Mouse (Mus musculus) adrenal gland, postnatal 4 days (tissue): Measurements from ENCODE around the gene Usf1. TPM values are rescaled to one million over a fixed set of nuclear protein-coding genes. Genes with fewer than 3 reads are reported as not detected.

Experiments
- DNase-seq, 2 experiments: peaks; one replicate each; pipeline ENCODE4 v3.0.0; 2021 to 2022; ENCODE audit warnings: low spot score in 2 of 2, mixed read lengths in 2 of 2
- long read RNA-seq, 2 experiments: library from polyadenylated mRNA; stranded (forward); transcript quantifications; one replicate each; pipeline ENCODE4 v2.0.0; 2021
- total RNA-seq, 2 experiments: library from RNA; stranded (reverse); gene quantifications; 2 replicates each; pipeline ENCODE4 v1.2.3; 2021

Usf1 gene
- 10 to 100 TPM; 81.4 to 84.8 TPM for total RNA-seq
- long read RNA-seq, experiment 1, transcript Usf1-201 (10 exons, 1,115 nt): minor isoform, 7 of 21 reads
- long read RNA-seq, experiment 1, transcript Usf1-208 (10 exons, 2,167 nt): major isoform, 11 of 21 reads
- long read RNA-seq, experiment 1, partial matches to known transcripts: 0 of 21 reads
- long read RNA-seq, experiment 1, other reads (novel, unspliced or antisense): 3 of 21 reads
- long read RNA-seq, experiment 2, transcript Usf1-208 (10 exons, 2,167 nt): major isoform, 20 of 41 reads
- long read RNA-seq, experiment 2, transcript Usf1-201 (10 exons, 1,115 nt): minor isoform, 10 of 41 reads
- long read RNA-seq, experiment 2, partial matches to known transcripts: 3 of 41 reads
- long read RNA-seq, experiment 2, other reads (novel, unspliced or antisense): 8 of 41 reads

DNA sequence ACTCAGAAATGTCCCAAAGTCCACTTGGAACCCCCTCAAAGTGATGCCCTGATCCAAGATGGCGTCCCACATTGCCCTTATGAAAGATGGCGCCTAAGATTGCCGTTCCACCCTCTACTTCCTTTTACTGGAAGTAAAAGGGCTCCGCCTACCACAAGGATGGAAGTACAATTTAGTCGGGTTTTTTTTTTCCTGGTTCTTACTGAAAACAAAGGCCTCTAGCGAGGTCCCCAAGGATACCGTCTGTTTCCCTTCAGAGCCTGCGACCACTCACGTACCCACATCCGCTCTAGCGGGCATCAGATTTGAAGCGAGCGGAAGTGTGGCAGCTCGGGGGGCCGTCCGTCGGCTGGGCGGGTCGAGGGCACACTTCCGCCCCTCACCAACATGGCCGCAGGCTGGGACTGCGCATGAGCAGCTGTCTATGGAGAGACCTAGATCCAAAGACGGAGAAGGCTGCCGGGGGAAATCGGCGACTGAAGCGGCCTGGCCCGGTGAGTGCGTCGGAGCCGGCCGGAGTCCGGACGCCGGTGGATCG, at the start of gene Usf1:
TSS of gene Usf1 (plus strand) at position 367 of the 538 bp plus-strand sequence.
- DNase-seq: peak; percentile 89 to 92

DNA sequence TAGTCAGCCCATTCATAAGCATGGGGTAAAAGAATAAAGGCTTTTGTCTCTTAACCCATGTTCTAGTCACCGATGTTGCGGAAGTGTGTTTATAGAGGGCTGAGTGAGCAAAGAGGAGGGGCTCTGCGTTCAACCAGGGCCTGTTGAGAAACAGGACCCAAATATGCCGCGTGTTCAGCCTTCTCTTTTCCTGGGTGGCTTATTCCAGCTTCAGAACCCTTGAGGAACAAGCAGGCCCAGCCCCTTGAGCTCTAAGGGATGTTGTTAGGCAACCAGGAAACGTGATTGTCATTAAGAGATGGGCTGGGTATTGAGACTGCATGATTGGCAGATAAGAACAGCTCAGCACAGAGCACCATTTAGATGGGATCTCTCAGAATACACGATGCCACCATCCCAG, 45.2 kb upstream of the Usf1 start:
- no peak for DNase-seq

DNA sequence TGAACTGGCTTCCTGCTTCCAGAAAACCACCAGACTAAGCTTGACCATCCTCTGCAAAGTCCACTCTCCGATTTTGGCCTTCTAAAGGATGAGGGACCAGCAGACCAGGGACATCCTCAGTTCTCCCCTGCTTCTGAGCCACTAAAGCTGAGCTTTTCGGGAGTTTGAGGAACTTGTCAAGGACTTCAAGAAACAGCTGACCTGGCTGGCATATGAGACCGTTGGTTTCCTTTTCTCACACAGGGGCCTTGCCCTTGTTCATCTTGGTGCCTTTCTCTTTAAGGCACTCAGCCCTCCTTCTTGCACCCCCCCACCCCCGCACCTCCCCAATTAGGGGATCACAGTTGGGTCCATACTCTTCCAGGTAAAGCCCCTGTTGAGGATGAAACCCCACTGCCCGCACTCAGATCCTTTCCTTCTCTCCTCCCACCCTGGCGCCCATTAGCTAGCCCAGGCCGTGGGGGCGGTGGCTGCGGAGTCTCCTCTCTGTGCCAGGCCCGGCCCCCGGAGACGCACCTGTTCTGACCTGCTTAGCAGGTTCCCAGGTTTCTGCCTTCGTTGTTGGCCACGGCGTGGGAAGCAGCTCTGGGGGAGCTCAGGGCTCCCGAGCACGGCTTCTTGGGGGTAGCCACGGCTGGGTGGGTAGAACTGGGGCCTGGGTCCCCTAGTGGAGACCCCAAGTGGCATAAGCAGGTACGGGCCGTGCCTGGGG, 41.1 kb upstream of the Usf1 start, which contains the start of gene Nectin4:
TSS of gene Nectin4 (plus strand) at position 255 of the 712 bp plus-strand sequence.
- no peak for DNase-seq

DNA sequence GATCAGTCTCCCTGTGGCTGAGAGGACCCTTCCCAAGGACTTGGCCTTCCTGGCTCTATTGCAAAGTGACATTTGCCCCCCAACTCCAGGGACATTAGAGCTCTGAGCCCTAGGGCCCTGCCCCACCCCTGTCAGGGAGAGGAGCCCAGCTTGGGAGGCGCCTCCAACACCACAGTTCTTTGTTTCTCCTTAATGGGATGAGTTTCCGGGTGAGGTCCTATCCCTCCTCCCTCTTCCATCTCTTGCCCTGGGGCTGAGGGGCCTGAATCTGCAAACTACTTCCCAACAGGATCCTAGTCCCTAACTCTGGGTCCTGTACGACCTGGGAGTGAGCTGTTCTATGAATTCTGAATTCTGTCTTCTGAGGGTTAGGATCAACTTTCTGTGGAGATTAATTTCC, 38.2 kb upstream of the Usf1 start:
- no peak for DNase-seq

DNA sequence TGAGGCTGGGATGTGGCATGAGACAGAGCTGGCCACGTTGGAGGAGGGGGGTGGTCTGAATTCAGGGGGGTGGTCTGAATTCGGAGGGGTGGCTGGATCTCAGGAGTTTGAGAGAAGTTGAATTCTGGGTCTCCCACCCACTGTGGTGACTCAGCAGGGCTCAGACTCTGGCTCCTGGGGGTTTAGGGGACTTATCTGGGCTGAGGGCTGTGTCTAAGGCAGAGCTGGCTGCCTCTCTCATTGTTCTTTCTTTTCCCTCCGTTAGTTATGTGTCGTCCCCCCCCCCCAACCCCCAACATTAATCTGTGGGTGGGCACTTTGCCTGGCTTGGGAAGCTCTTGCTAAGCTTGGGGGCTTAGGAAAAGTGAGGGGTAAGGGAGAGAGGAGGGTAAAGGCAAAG, 37.2 kb upstream of the Usf1 start:
- no peak for DNase-seq

DNA sequence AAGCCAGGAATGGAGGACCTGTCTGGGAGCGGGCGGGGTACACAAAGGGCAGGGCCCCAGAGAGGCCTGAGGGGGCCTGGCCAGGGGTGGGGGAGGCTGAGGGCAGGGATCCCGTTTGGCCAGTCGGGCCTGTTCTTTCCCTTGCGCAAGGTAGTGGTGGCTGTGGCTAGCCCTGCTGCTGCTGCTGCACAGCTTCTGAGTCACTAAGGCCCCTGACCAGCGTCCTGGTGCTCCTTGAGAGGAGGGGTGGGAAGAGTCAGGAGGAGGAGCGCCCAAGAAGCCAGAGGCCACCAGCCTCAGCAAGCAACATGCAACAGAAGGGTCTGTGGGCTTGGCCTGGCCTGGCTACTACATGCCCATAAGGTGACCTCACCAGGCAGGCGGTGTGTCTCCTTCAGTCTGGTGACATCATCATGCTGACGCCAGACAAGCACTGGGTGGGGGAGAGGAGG, 35.4 kb upstream of the Usf1 start:
- DNase-seq: no peak

DNA sequence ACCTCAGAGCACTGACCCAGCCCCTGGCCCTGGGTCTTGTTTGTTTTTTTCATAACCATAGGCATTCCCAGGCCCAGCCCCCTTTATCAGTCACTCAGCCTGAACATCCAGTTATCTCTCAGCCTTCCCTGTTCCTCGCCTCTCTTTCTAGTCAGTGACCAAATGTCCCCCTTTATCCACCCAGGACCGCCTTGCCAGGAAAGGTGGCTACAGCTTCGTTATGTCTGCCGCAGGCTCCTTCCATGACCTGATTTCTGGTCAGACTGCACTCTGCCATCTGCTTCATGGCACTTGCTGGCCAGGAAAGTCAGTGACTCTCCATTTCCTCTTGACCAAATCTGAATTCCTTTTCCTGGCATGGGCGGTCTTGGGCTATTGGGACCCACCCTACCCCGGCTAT, 32.8 kb upstream of the Usf1 start:
- DNase-seq: no peak

DNA sequence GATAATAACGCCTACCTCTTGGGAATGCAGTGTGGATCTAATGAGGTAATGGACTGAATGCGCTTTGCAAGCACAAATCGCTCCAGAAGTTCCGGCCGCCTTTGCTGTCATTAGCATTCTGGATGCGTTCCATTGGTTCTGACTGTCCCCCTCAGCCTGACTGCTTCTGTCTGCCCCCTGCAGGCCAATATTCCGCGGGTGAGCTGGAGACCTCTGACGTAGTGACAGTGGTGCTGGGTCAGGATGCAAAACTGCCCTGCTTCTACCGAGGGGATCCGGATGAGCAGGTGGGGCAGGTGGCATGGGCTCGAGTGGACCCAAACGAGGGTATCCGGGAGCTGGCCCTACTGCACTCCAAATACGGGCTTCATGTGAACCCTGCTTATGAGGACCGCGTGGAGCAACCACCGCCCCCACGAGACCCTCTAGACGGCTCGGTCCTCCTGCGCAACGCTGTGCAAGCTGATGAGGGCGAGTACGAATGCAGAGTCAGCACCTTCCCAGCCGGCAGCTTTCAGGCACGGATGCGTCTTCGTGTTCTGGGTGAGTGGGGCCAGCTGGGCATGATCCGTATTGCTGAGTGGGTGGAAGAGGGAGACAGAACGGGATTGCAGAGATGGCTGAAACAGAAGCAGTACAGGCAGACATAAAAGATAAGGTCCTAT, 31.0 kb upstream of the Usf1 start:
- peak; percentile 40 to 63 for DNase-seq

DNA sequence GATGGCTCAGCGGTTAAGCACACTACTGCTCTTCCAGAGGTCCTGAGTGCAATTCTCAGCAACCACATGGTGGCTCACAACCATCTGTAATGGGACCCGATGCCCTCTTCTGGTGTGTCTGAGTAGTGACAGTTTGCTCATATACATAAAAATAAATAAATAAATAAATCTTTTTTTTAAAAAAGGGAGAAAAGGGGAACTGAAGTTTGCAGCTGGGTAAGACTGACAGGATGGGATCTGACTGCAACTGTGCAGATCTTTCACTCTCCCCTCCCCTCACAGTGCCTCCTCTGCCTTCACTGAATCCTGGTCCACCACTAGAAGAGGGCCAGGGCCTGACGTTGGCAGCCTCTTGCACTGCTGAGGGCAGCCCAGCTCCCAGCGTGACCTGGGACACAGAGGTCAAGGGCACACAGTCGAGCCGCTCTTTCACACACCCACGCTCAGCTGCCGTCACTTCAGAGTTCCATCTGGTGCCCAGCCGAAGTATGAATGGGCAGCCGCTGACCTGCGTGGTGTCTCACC, 29.0 kb upstream of the Usf1 start:
- DNase-seq: no peak

DNA sequence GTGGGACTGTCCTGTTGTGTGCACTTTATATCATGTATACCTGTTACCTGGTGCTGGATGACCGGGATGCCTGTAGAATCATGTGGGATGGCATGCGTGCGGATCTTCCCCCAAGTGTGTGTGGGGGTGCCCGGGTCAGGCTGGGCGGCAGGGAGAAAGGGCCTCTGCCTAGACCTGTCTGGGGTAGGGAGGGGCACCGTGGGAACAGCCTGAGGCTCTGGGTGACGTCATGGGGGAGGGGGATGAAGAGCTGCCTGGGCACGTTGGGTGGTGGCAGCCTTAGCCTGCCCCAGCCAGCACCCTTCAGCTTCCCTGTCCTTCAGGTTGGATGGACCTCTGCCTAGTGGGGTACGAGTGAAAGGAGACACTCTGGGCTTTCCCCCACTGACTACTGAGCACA, 26.8 kb upstream of the Usf1 start:
- DNase-seq: no peak

DNA sequence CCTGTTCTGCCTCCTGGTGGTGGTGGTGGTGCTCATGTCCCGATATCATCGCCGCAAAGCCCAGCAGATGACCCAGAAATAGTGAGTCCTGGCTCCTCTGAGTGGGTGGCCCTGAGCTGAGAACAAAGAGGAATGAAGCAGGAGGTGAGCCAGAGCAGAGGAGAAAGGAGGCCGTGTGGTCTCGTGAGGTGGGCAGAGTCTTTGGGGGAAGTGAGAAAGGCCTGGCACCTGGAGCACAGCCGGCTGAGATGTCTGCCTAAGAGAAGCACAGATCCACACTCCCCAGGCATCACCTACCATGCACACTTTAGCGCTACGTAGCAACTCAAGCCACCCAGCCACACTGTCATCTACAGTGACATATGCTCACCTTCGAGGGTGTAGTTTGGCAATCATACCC, 25.9 kb upstream of the Usf1 start:
- DNase-seq: no peak

DNA sequence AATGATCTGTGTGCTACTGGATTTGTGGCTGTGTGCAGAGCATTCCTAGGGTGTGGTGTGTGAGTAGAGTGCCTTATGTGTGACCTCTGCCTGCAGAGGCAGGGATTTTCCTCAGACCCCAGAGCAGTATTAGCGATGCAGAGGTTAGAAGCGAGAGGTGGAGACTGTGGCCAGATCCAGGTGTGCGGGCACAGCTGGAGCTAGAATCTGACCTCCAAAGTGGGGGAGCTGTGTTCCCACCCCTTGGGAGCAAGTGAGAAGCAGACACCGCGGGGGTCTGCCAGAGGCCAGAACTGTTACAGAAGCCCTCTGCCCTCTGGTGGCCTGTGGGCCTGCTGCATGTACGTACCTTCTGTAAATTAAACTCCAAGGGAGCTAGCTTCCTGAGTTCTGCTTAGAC, 24.0 kb upstream of the Usf1 start:
- DNase-seq: no peak

DNA sequence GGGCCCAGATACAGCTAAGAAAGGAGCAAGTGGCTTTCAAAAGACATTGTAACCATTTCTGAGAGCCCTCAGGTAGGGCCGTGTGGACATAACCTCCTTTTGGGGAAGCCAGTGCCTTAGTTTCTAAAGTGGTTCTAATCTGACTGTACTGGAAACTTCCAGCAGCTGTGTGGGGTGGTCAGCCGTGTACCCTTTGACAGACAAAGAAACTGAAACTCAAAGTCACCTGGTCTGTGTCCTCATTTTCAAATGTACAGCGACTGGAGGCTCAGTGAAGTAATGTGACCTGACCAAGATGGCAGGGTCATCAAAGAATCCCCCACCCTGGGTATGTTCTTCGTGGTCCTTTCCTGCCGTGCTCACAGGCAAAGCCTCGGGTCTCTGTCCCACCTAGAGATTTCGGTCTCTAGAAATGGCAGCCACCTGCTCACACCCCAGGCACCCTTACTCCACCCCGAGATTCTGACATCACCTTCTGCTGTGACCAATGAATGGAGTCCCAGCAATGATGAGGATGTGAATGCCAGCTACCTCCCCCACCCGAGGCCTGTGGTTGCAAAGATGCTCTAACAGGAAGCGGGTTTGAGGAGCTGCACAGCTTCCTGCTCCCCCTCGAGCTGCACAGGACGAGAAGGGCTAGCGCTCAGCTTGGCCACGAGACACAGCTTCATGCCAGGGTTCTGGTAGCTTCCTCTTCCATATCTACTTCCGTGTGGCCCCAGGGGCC, 22.6 kb upstream of the Usf1 start, which contains the start of gene Arhgap30:
TSS of gene Arhgap30 (plus strand) at position 579 of the 727 bp plus-strand sequence.
- DNase-seq: no peak

DNA sequence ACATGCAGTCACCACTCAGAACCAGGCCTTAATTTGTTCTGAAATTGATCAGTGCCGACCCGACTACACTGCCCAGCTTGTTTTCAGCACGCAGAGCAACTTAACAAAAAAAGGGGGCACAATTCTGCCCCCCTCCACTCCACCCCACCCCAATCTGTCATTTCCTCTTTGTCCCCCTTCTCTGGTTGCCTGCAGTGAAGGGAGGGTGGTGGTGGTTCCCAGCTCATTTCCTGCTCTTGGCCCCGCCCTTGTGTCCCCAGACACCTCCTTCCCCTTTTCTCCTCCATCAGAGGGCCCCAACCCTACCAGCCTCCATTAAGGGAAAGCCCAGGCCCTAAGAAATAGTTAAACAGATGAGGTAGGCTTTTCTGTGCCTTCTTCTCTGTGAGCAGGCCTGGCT, 21.0 kb upstream of the Usf1 start:
- DNase-seq: no peak

DNA sequence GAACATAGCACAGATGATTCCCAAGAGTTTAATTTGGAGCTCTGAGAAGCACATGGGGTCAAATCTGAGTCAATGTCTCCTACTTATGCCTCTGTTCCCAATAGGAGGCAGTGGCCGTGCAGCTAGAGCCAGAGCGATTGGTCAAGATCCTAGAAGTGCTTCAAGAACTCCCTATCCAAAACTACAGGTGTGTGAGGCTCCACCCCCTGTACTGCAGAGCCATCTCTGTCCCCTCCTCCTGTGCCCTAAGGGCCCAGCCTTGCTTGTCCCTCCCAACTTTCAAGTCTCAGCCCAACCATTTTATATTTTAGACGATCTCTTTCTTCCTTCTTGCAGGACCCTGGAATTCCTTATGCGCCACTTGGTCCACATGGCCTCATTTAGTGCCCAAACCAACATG, 9.3 kb upstream of the Usf1 start:
- no peak for DNase-seq

DNA sequence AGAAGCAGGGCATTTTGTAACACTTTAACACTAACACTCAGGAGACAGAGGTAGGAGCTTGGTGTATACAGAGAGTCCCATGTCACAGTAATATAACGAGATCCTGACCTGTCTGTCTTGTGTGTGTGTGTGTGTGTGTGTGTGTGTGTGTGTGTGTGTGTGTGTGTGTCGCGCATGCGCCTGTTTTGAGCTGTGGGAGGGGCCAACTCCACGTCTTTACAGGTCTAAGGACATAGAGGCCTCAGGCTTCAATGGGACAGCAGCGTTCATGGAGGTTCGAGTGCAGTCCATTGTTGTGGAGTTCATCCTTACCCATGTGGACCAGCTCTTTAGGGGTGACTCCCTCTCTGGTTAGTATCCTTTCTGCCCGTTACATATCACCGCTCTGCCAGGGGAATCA, 8.1 kb upstream of the Usf1 start:
- no peak for DNase-seq

DNA sequence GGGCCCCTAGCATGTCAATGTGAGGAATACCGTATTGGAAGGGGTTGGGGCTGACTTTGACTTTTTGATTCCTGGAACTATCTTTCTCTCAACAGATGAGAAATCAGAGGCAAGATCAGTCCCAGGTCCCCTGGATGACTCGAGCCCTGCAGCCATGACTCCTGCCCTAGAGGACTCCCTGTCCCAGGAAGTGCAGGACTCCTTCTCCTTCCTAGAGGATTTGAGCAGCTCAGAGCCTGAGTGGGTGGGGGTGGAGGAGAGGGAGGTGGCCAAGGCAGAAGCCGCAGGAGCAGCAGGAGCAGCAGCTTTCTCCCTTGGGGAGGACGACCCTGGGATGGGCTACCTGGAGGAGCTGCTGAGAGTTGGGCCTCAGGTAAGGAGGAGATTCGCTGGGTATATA, 3.9 kb upstream of the Usf1 start:
- no peak for DNase-seq

DNA sequence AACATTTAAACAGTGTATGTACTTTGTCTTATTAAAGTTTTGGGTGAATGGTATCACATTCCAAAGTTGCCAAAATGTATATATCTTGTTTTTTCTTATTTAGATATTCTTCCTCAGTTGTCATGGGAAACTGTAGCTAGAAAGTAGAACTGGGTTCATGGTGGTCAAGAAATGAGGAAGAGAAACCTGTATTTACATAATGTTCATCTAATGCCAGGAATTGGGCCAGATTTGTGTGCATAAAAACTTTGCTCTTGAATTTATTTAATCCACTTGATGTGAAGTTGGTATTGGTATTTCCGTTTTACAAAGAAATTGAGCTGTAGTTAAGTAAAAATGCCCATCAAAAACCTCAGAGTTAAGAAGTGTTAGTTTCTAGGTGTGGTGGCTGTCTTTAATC, 882 bp upstream of the Usf1 start:
- DNase-seq: no peak

DNA sequence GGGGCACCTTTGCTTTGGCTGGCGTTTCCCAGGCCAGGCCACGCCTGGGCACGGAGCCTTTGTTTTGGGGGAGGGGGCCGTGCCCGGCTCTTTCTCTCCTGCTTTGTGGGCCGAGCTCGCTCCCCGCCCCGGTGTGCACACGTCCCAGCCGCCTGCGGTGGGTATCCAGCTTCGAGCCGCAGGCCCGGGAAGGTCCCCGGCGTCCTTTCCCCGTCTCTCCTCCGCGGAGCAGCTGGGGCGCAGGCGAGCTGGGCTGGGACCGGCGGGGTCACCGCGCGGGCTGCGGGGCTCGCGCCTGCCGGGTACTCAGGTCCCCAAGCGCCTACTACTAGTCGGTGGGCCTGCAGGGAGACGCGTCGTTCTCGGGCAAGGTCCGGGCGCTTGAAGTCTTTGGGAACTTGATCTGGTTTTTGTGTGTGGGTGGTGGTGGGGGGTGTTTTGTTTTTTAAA, 404 bp downstream of the Usf1 start:
- DNase-seq: no peak

DNA sequence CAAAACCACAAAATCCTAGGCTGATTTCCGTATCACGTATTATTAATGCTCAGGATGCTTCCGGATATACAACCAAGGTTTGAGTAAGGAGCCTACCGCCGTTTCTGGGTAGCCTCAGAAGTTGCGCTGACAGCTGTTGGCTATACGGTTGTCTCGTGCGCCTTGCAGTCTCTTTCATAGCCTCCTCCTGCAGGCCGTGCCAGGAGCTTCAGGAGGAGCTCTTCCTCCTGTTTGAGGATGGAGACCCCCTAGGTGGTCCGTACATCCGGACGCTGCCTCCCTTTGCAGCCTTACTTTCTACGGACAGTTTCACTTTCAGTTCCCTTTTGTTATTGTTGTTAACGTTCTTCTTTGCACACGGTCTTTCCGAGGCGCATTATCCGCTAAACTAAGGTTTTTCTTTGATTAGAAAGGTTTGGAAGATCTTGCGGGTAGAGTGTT, 908 bp downstream of the Usf1 start:
- DNase-seq: no peak

DNA sequence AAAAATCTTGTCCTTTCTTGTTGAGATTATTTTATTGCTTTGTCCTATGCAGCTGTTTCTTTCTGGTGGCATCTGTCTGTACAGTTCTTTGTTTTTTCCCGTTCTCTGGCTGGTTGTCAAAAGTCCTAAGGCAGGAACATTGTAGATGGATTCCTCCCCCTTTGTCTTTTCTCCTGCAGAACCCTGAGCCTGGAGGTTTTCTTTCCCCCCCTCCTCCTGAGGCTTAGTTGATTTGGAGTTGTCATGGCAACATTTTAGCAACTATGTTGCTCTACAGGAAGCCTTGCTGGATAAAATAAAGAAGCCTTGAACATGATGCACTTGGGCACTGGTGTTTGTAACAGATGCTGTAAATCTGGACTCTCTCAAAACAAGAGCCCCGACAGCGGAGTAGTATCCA, 1.3 kb downstream of the Usf1 start:
- DNase-seq: no peak
